Mouse (Mus musculus): ENCODE measurements at regions not wholly inside any gene's neighbourhood (a gene's known extent, or its start where the extent isn't known, plus 50 kb on each side); places are given as distances from the start of the nearest gene placed in this dataset.

- no peak for DNase-seq
These were observed 1760.2 kb upstream of the Acvr2a start for GRCm38 (mm10) chr2:47053689-47054088.

GRCm38 (mm10) chr2:47074191-47074590 lies 1739.7 kb upstream of the Acvr2a start:
- DNase-seq, result no peak

GRCm38 (mm10) chr2:47075225-47075624 lies 1738.7 kb upstream of the Acvr2a start:
- no peak for DNase-seq

GRCm38 (mm10) chr2:47088635-47089034 lies 1725.3 kb upstream of the Acvr2a start:
- peak; percentile 8 for DNase-seq

- DNase-seq, result no peak
These were observed 1717.9 kb upstream of the Acvr2a start for GRCm38 (mm10) chr2:47095993-47096392.

- DNase-seq, result no peak
These were observed 1674.5 kb upstream of the Acvr2a start for GRCm38 (mm10) chr2:47139435-47139834.

- no peak for DNase-seq
These were observed 1629.7 kb upstream of the Acvr2a start for GRCm38 (mm10) chr2:47184067-47184802.

Measured in cerebellum, adult 11 months (tissue).